Mouse (Mus musculus): ENCODE measurements around the gene Prkcg. TPM values are rescaled to one million over a fixed set of nuclear protein-coding genes. Genes with fewer than 3 reads are reported as not detected.

Prkcg gene
- total RNA-seq, 2 experiments from 2014 or later = 448 to 472 TPM

GRCm38 (mm10) chr7:3354850-3355249 is 65.9 kb downstream of the Prkcg start:
- no peak for DNase-seq (ENCODE audit: low spot score in 2 of 2)

- DNase-seq (ENCODE audit: low spot score in 2 of 2) = no peak
These were observed 71.7 kb downstream of the Prkcg start for GRCm38 (mm10) chr7:3360678-3361077.

- no peak for DNase-seq (ENCODE audit: low spot score in 2 of 2)
These were observed 76.7 kb downstream of the Prkcg start for GRCm38 (mm10) chr7:3365547-3366279.

- peak in 1 of 2 experiments; percentile 29 for DNase-seq (ENCODE audit: low spot score in 2 of 2)
These were observed 77.9 kb downstream of the Prkcg start for GRCm38 (mm10) chr7:3366705-3367516.

GRCm38 (mm10) chr7:3367569-3367968 is 78.6 kb downstream of the Prkcg start:
- no peak for DNase-seq (ENCODE audit: low spot score in 2 of 2)

- DNase-seq (ENCODE audit: low spot score in 2 of 2) = peak in 1 of 2 experiments; percentile 41
These were observed 79.3 kb downstream of the Prkcg start for GRCm38 (mm10) chr7:3368311-3368710.

- DNase-seq (ENCODE audit: low spot score in 2 of 2) = no peak
These were observed 80.2 kb downstream of the Prkcg start for GRCm38 (mm10) chr7:3369189-3369588.

- DNase-seq (ENCODE audit: low spot score in 2 of 2) = no peak
These were observed 81.4 kb downstream of the Prkcg start for GRCm38 (mm10) chr7:3370407-3370806.

- DNase-seq (ENCODE audit: low spot score in 2 of 2) = no peak
These were observed 83.4 kb downstream of the Prkcg start for GRCm38 (mm10) chr7:3372376-3372775.

GRCm38 (mm10) chr7:3373754-3374153 is 84.8 kb downstream of the Prkcg start:
- DNase-seq (ENCODE audit: low spot score in 2 of 2) = no peak

GRCm38 (mm10) chr7:3376831-3377230 is 87.9 kb downstream of the Prkcg start:
- peak in 1 of 2 experiments; percentile 64 for DNase-seq (ENCODE audit: low spot score in 2 of 2)

Other genes with a start within 250 kb of the Prkcg start
- not detected for gene AU018091, start 120.0 kb upstream of the Prkcg start, total RNA-seq (2021)
- under 1 TPM; 0.11 to 0.18 TPM for gene Nlrp12, start 39.4 kb upstream of the Prkcg start, total RNA-seq (2021)
- 10 to 100 TPM; 89.7 to 91.6 TPM for gene Myadm, start 99 bp upstream of the Prkcg start, total RNA-seq (2021)
- gene Cacng7, start 43.8 kb downstream of the Prkcg start, total RNA-seq (2021) = 100 to 1,000 TPM; 114 to 119 TPM
- gene Cacng8, start 101.5 kb downstream of the Prkcg start, total RNA-seq (2021) = 100 to 1,000 TPM; 294 to 302 TPM
- 1 to 10 TPM in 1 of 2 experiments, under 1 TPM in 1; 0.56 to 1.2 TPM for gene Cacng6, start 135.0 kb downstream of the Prkcg start, total RNA-seq (2021)
- gene Tarm1, start 213.4 kb downstream of the Prkcg start, total RNA-seq (2021) = not detected